Mouse (Mus musculus): ENCODE results near the gene Tat.

GRCm38 (mm10) chr8:109986384-109986783 lies 3.9 kb upstream of the Tat start:
- no peak for TF ChIP-seq CTCF (IDR thresholded peaks at IDR 0.05; ENCODE audit: borderline replicate concordance, control insufficient read depth, extremely low read depth, insufficient read depth, low read length, poor library complexity)
- TF ChIP-seq POLR2A (IDR thresholded peaks at IDR 0.05; ENCODE audit: control insufficient read depth, extremely low read depth, insufficient read depth, low read length, poor library complexity) = no peak

Measured in thymus, adult 2 months (tissue).